Mouse (Mus musculus): ENCODE data around the gene Rslcan18. TPM values are rescaled to one million over a fixed set of nuclear protein-coding genes. Genes with fewer than 3 reads are reported as not detected.

Rslcan18 gene
- polyA plus RNA-seq, 1 experiment from 2014 or later = 0.46 TPM

GRCm38 (mm10) chr13:67060786-67061358 is 55.2 kb downstream of the Rslcan18 start, which contains the start of gene Zfp712:
Zfp712 (minus strand) TSS chr13:67061170.
- 0% methylated on average over 27 of the region's 27 CpGs for WGBS
- no peaks in the 10 kb centered on the region for H3K27me3 ChIP-seq (ENCODE audit: control insufficient read depth, insufficient read depth, low read depth, low read length)
- H3K27ac ChIP-seq (ENCODE audit: low read length) = peak within 1 kb of the TSS; percentile 92
- H3K4me2 ChIP-seq (ENCODE audit: low read depth, low read length) = peak within 1 kb of the TSS; percentile 62
- H3K4me1 ChIP-seq (replicated peaks; ENCODE audit: control insufficient read depth, insufficient read depth, low read length) = peaks cover 3% of the 10 kb centered on the region; the same call in 1 of the 2 replicates
- peak within 1 kb of the TSS; percentile 80 for H3K4me3 ChIP-seq (ENCODE audit: low read length)
- no peaks in the 10 kb centered on the region for H3K36me3 ChIP-seq (ENCODE audit: control insufficient read depth, insufficient read depth, low read length)
- ATAC-seq (ENCODE audit: low read depth) = peak; percentile 97
- H3K9ac ChIP-seq (ENCODE audit: low read length) = peak within 1 kb of the TSS; percentile 75
- H3K9me3 ChIP-seq (ENCODE audit: control insufficient read depth, low read length) = 0 out of 2 replicates have a peak, but pooled peaks cover 4% of the 10 kb centered on the region

DNA sequence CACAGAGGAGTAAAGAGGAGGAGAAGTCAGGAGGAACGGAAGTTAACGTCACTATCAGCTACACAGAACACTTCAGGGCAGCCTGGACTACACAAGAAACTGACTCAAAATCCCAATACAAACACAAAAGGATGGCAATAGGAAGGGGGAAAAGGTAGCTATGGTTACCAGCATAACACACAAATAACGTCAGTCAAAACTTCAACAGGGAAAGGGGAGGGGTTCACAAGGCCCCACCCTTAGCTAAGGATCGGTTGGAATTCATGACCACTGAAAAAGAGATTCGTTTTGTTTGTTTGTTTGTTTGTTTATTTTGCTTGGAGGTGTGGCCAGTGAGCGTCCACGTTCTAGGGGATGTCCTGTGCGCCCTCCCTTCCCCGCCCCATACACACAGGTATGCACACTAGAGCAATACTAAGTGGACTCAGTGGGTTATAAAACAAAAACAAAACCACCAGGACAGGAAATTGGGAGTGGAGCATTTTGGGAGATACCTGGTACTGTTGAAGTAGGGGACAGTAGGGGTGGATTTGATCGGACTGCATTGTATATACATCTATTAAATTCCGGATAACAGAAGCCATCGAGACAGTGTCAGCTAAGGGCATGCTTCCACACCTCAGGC is 55.8 kb downstream of the Rslcan18 start:
- Histone ChIP-seq H3K4me3 (ENCODE audit: low read length) (peak overlapping the region; percentile 80), H3K9ac (ENCODE audit: low read length) (peak overlapping the region; percentile 75), H3K27ac (ENCODE audit: low read length) (peak overlapping the region; percentile 92), H3K9me3 (ENCODE audit: control insufficient read depth, low read length) (0 out of 2 replicates have a peak, but pooled peaks cover 4% of the 10 kb centered on the region), H3K4me2 (ENCODE audit: low read depth, low read length) (peak overlapping the region; percentile 62), H3K4me1 (replicated peaks; ENCODE audit: control insufficient read depth, insufficient read depth, low read length) (peaks cover 3% of the 10 kb centered on the region; the same call in 1 of the 2 replicates), H3K27me3 (ENCODE audit: control insufficient read depth, insufficient read depth, low read depth, low read length) (no peaks in the 10 kb centered on the region), H3K36me3 (ENCODE audit: control insufficient read depth, insufficient read depth, low read length) (no peaks in the 10 kb centered on the region)
- 2% methylated on average over 12 of the region's 12 CpGs for WGBS
- ATAC-seq (ENCODE audit: low read depth) = peak; percentile 34

Other genes starting within 250 kb of the Rslcan18 start
- 0.70 and 0.93 TPM in 2 replicates for gene Gm10767, start 211.3 kb downstream of the Rslcan18 start, polyA plus RNA-seq (2015; fragmentation: Nextera tagmentation; extraction: Ambion mirVana)
- gene Zfp712, start 55.1 kb downstream of the Rslcan18 start, polyA plus RNA-seq (2015; fragmentation: Nextera tagmentation; extraction: Ambion mirVana) = 4.9 and 5.1 TPM in 2 replicates
- 4.7 and 5.5 TPM in 2 replicates for gene Zfp708, start 18.3 kb downstream of the Rslcan18 start, polyA plus RNA-seq (2015; fragmentation: Nextera tagmentation; extraction: Ambion mirVana)
- 3.3 and 3.4 TPM in 2 replicates for gene Gm28557, start 7.7 kb downstream of the Rslcan18 start, polyA plus RNA-seq (2015; fragmentation: Nextera tagmentation; extraction: Ambion mirVana)
- 2.0 and 2.3 TPM in 2 replicates for gene Zfp759, start 5.4 kb upstream of the Rslcan18 start, polyA plus RNA-seq (2015; fragmentation: Nextera tagmentation; extraction: Ambion mirVana)
- gene Rsl1, start 56.9 kb upstream of the Rslcan18 start, polyA plus RNA-seq (2015; fragmentation: Nextera tagmentation; extraction: Ambion mirVana) = 8.5 and 9.7 TPM in 2 replicates
- 1.8 and 2.6 TPM in 2 replicates for gene Zfp455, start 78.2 kb upstream of the Rslcan18 start, polyA plus RNA-seq (2015; fragmentation: Nextera tagmentation; extraction: Ambion mirVana)
- 1.9 and 2.0 TPM in 2 replicates for gene Zfp458, start 162.2 kb upstream of the Rslcan18 start, polyA plus RNA-seq (2015; fragmentation: Nextera tagmentation; extraction: Ambion mirVana)
- gene Zfp457, start 190.2 kb upstream of the Rslcan18 start, polyA plus RNA-seq (2015; fragmentation: Nextera tagmentation; extraction: Ambion mirVana) = 0.75 and 0.85 TPM in 2 replicates
- 2.3 and 2.8 TPM in 2 replicates for gene Zfp595, start 216.3 kb upstream of the Rslcan18 start, polyA plus RNA-seq (2015; fragmentation: Nextera tagmentation; extraction: Ambion mirVana)
- 0.62 and 0.87 TPM in 2 replicates for gene Gm28044, start 244.3 kb upstream of the Rslcan18 start, polyA plus RNA-seq (2015; fragmentation: Nextera tagmentation; extraction: Ambion mirVana)
- 1.1 and 1.3 TPM in 2 replicates for gene Zfp953, start 244.3 kb upstream of the Rslcan18 start, polyA plus RNA-seq (2015; fragmentation: Nextera tagmentation; extraction: Ambion mirVana)

Data from lung, embryonic 16.5 days (tissue).